Mouse (Mus musculus) forebrain, postnatal 0 days (tissue): ENCODE measurements at regions not wholly inside any gene's neighbourhood (a gene's known extent, or its start where the extent isn't known, plus 50 kb on each side); places are given as distances from the start of the nearest gene placed in this dataset.

Experiments
- ATAC-seq: fragments of 200-750 bp; cut with Nextera tagmentation; 2 replicates; pipeline ENCODE4 v1.8.0; 2017; ENCODE audit warnings: mild to moderate bottlenecking, moderate library complexity
- DNase-seq: peaks from one replicate; pipeline ENCODE4 v3.0.0-alpha.2; 2015
- H3K27ac ChIP-seq: fragments of 300-500 bp; sonication (generic); 2 replicates; pipeline ENCODE4 v1.5.1; 2014; ENCODE audit warnings: low read depth, mild to moderate bottlenecking, antibody characterized with exemption, low read length, moderate library complexity, mixed read lengths
- H3K27me3 ChIP-seq: fragments of 300-500 bp; sonication (generic); 2 replicates; pipeline ENCODE4 v1.6.1; 2014; ENCODE audit warnings: mild to moderate bottlenecking, low read length, mixed read lengths; ENCODE audit not compliant: insufficient read depth
- H3K36me3 ChIP-seq: fragments of 300-500 bp; sonication (generic); 2 replicates; pipeline ENCODE4 v1.6.1; 2014; ENCODE audit warnings: mild to moderate bottlenecking, moderate library complexity; ENCODE audit not compliant: insufficient read depth
- H3K4me1 ChIP-seq: fragments of 300-500 bp; sonication (generic); 2 replicates; pipeline ENCODE4 v1.6.1; 2014; ENCODE audit warnings: antibody characterized with exemption; ENCODE audit not compliant: insufficient read depth
- H3K4me2 ChIP-seq: fragments of 300-500 bp; sonication (generic); 2 replicates; pipeline ENCODE4 v1.6.1; 2014; ENCODE audit warnings: low read depth, mild to moderate bottlenecking, moderate library complexity
- H3K4me3 ChIP-seq: fragments of 300-500 bp; sonication (generic); 2 replicates; pipeline ENCODE4 v1.5.1; 2014; ENCODE audit warnings: low read depth, low read length, mixed read lengths
- H3K9ac ChIP-seq: fragments of 300-500 bp; sonication (generic); 2 replicates; pipeline ENCODE4 v1.6.1; 2014; ENCODE audit warnings: mild to moderate bottlenecking
- H3K9me3 ChIP-seq: fragments of 300-500 bp; sonication (generic); 2 replicates; pipeline ENCODE4 v1.6.1; 2016; ENCODE audit warnings: low read length
- CTCF ChIP-seq: sonication (generic); IDR thresholded peaks from 2 replicates; pipeline ENCODE4 v1.5.1; 2016; ENCODE audit warnings: antibody characterized with exemption, control low read depth, low read depth
- WGBS: fragments of 180-500 bp; shearing (Covaris S2); extraction: QIAGEN DNeasy Blood & Tissue Kit; methylation state at CpG from one replicate; pipeline ENCODE4 v1.1.7; 2014; 5-methylcytosine and 5-hydroxymethylcytosine counted together

- H3K4me1 ChIP-seq = peaks cover 7% of the 10 kb centered on the region; the same call in 1 of the 2 replicates
- TF ChIP-seq CTCF = no peak
- H3K27me3 ChIP-seq = no peaks in the 10 kb centered on the region; the same call in 1 of the 2 replicates
- DNase-seq = peak; percentile 39
- no peak overlapping the region for H3K9ac ChIP-seq
- no peak overlapping the region for H3K4me2 ChIP-seq
- H3K4me3 ChIP-seq = no peak overlapping the region
- 26% methylated on average over 6 of the region's 6 CpGs for WGBS
- H3K27ac ChIP-seq = no peak overlapping the region
- H3K9me3 ChIP-seq = no peaks in the 10 kb centered on the region
- no peaks in the 10 kb centered on the region for H3K36me3 ChIP-seq
- peak; percentile 72 for ATAC-seq
These were observed 73.9 kb downstream of the Irx6 start for GRCm38 (mm10) chr8:92747951-92748350.

- TF ChIP-seq CTCF = no peak
- Histone ChIP-seq H3K9ac (no peak overlapping the region), H3K4me1 (no peaks in the 10 kb centered on the region), H3K9me3 (no peaks in the 10 kb centered on the region), H3K36me3 (no peaks in the 10 kb centered on the region), H3K27ac (no peak overlapping the region), H3K4me3 (no peak overlapping the region), H3K4me2 (no peak overlapping the region), H3K27me3 (no peaks in the 10 kb centered on the region)
- 85% methylated on average over 3 of the region's 3 CpGs for WGBS
- ATAC-seq = no peak
- no peak for DNase-seq
These were observed 67.2 kb upstream of the Mmp2 start for GRCm38 (mm10) chr8:92759848-92760247.

DNA sequence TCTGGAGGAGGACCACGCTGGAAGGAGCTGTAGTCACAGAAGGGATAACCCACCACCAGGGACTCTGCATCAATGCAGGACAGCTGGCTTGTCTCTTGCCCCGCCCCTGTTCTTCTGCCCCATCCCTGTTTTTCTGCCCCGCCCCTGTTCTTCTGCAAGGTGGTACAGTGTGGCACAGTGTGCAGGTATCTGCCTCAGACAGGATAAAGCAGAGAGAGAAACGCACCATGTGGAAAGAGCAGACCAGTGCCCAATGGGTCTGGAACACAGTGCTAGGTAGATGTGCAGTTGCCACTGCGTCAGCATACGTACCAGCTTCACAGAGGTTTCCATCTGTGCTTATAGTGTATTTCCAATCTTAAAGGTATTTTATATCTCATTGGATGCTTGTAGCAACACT is 66.2 kb upstream of the Mmp2 start:
- no peak overlapping the region for H3K4me2 ChIP-seq
- H3K4me3 ChIP-seq = no peak overlapping the region
- H3K9me3 ChIP-seq = no peaks in the 10 kb centered on the region
- H3K4me1 ChIP-seq = no peaks in the 10 kb centered on the region
- no peak for TF ChIP-seq CTCF
- no peaks in the 10 kb centered on the region for H3K36me3 ChIP-seq
- H3K27me3 ChIP-seq = no peaks in the 10 kb centered on the region
- DNase-seq (no peak), ATAC-seq (no peak)
- no peak overlapping the region for H3K27ac ChIP-seq
- H3K9ac ChIP-seq = no peak overlapping the region
- 92% methylated on average over 6 of the region's 6 CpGs for WGBS

DNA sequence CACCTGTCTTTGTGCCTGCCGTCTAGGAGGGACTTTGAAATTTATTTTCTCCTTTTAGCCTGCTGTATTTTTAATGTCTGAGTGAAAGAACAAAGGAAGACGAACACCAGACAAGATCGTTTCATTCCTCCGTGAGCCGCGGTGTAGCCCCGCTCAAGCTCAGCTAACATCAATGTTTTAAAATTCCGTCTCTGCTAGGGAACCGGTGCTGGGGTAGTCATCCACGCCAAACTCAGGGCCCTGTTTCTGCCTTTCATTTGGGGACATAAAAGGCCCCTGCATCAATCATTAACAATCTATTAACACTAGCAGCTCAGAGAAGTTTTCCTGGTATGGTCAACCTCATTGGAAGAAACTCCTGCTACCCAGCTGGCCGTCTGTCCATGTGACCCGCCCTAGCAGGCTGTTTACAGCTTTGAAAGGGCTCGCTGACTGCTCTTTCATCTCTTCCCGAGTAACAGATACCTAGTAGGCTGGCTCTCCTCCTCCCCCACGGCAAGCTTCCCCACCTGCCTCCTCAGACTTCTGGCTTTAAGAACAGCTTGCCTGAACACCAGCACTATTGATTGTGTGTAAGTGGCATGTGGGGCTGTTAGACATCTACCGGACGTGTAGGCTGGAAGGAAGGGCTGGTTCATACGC is 65.0 kb upstream of the Mmp2 start:
- no peak for TF ChIP-seq CTCF
- 14% methylated on average over 18 of the region's 18 CpGs for WGBS
- H3K9me3 ChIP-seq = no peaks in the 10 kb centered on the region
- H3K27ac ChIP-seq = no peak overlapping the region
- DNase-seq = no peak
- H3K27me3 ChIP-seq = no peaks in the 10 kb centered on the region
- no peak; the same call in 1 of the 2 replicates for ATAC-seq
- H3K36me3 ChIP-seq = no peaks in the 10 kb centered on the region
- no peaks in the 10 kb centered on the region for H3K4me1 ChIP-seq
- H3K9ac ChIP-seq = no peak overlapping the region
- H3K4me2 ChIP-seq = no peak overlapping the region
- H3K4me3 ChIP-seq = no peak overlapping the region

- DNase-seq = no peak
- no peaks in the 10 kb centered on the region for H3K9me3 ChIP-seq
- no peak for TF ChIP-seq CTCF
- ATAC-seq = no peak
- H3K36me3 ChIP-seq = no peaks in the 10 kb centered on the region
- 68% methylated on average over 14 of the region's 14 CpGs for WGBS
- H3K27ac ChIP-seq = no peak overlapping the region
- H3K4me1 ChIP-seq = no peaks in the 10 kb centered on the region
- no peak overlapping the region for H3K9ac ChIP-seq
- H3K27me3 ChIP-seq = no peaks in the 10 kb centered on the region
- no peak overlapping the region for H3K4me3 ChIP-seq
- no peak overlapping the region for H3K4me2 ChIP-seq
These were observed 55.0 kb upstream of the Mmp2 start for GRCm38 (mm10) chr8:92771856-92772650.

GRCm38 (mm10) chr8:92772826-92773225 is 54.3 kb upstream of the Mmp2 start:
- Histone ChIP-seq H3K27ac (no peak overlapping the region), H3K4me1 (no peaks in the 10 kb centered on the region), H3K36me3 (no peaks in the 10 kb centered on the region), H3K9ac (no peak overlapping the region), H3K4me2 (no peak overlapping the region), H3K9me3 (no peaks in the 10 kb centered on the region), H3K27me3 (no peaks in the 10 kb centered on the region), H3K4me3 (no peak overlapping the region)
- peak; percentile 45; the same call in 1 of the 2 replicates for ATAC-seq
- WGBS = 44% methylated on average over 10 of the region's 10 CpGs
- TF ChIP-seq CTCF = peak; percentile 30; the same call in 1 of the 2 replicates
- peak; percentile 31 for DNase-seq

GRCm38 (mm10) chr8:92775186-92775585 is 51.9 kb upstream of the Mmp2 start:
- no peaks in the 10 kb centered on the region for H3K27me3 ChIP-seq
- no peak overlapping the region for H3K27ac ChIP-seq
- no peaks in the 10 kb centered on the region for H3K36me3 ChIP-seq
- H3K4me3 ChIP-seq = no peak overlapping the region
- no peak overlapping the region for H3K4me2 ChIP-seq
- no peak for ATAC-seq
- WGBS = 51% methylated on average over 4 of the region's 4 CpGs
- no peak for DNase-seq
- H3K9ac ChIP-seq = no peak overlapping the region
- H3K9me3 ChIP-seq = no peaks in the 10 kb centered on the region
- no peak for TF ChIP-seq CTCF
- H3K4me1 ChIP-seq = no peaks in the 10 kb centered on the region
